Mouse (Mus musculus) hindbrain, embryonic 10.5 days (tissue): Measurements from ENCODE around the gene Eef1a2. TPM values are rescaled to one million over a fixed set of nuclear protein-coding genes. Genes with fewer than 3 reads are reported as not detected.
"Not testable (repeated sequence)": the region's sequence is repeated elsewhere in the genome, so short reads cannot be mapped to it uniquely, and the experiment has no call there.

Source experiments
- DNase-seq: peaks from one replicate; pipeline ENCODE4 v3.0.0-alpha.2; 2017; ENCODE audit warnings: low spot score
- H3K27ac ChIP-seq: fragments of 300-500 bp; sonication (generic); 2 replicates; pipeline ENCODE4 v1.5.1; 2016; ENCODE audit warnings: mild to moderate bottlenecking, moderate library complexity
- H3K27me3 ChIP-seq: fragments of 300-500 bp; sonication (generic); 2 replicates; pipeline ENCODE4 v1.6.1; 2016; ENCODE audit warnings: mild to moderate bottlenecking; ENCODE audit not compliant: poor library complexity, insufficient read depth, severe bottlenecking
- H3K36me3 ChIP-seq: fragments of 300-500 bp; sonication (generic); 2 replicates; pipeline ENCODE4 v1.6.1; 2016; ENCODE audit warnings: mild to moderate bottlenecking, moderate library complexity
- H3K4me1 ChIP-seq: fragments of 300-500 bp; sonication (generic); replicated peaks from 2 replicates; pipeline ENCODE4 v1.6.1; 2016; ENCODE audit warnings: mild to moderate bottlenecking
- H3K4me3 ChIP-seq: fragments of 300-500 bp; sonication (generic); 2 replicates; pipeline ENCODE4 v1.5.1; 2016; ENCODE audit warnings: mild to moderate bottlenecking, moderate library complexity
- H3K9me3 ChIP-seq: fragments of 300-500 bp; sonication (generic); 2 replicates; pipeline ENCODE4 v1.6.1; 2016; ENCODE audit warnings: mild to moderate bottlenecking, moderate library complexity
- WGBS: fragments of 180-500 bp; shearing (Covaris S2); methylation state at CpG from one replicate; pipeline ENCODE4 v1.1.7; 2016; 5-methylcytosine and 5-hydroxymethylcytosine counted together
- polyA plus RNA-seq: library from polyadenylated mRNA; unstranded; fragments of >200 nt; fragmentation: Nextera tagmentation; extraction: Ambion mirVana; gene quantifications from 2 replicates; pipeline ENCODE4 v1.2.1, GENCODE M21; 2016

The Eef1a2 gene
- 0.47 TPM in 1 of 2 replicates, not detected in the other for polyA plus RNA-seq

- no peaks in the 10 kb centered on the region for H3K36me3 ChIP-seq
- peak; percentile 20 for DNase-seq
- WGBS: 3% methylated on average over 55 of the region's 55 CpGs
- H3K4me3 ChIP-seq: peak within 1 kb of the TSS; percentile 54
- peaks cover 73% of the 10 kb centered on the region for H3K27me3 ChIP-seq
- no peaks in the 10 kb centered on the region for H3K9me3 ChIP-seq
- H3K4me1 ChIP-seq: peaks cover 34% of the 10 kb centered on the region
- peak within 1 kb of the TSS; percentile 70 for H3K27ac ChIP-seq
These were observed at the start of gene Eef1a2 for GRCm38 (mm10) chr2:181156248-181157121. Gene Eef1a2 (minus strand): TSS chr2:181157014.

- 77% methylated on average over 9 of the region's 9 CpGs for WGBS
- DNase-seq: no peak
- H3K36me3 ChIP-seq: no peaks in the 10 kb centered on the region
- H3K4me1 ChIP-seq: no peaks in the 10 kb centered on the region
- peaks cover 25% of the 10 kb centered on the region for H3K27me3 ChIP-seq
- no peak overlapping the region for H3K4me3 ChIP-seq
- no peak overlapping the region for H3K27ac ChIP-seq
- H3K9me3 ChIP-seq: no peaks in the 10 kb centered on the region
These were observed 49.3 kb upstream of the Eef1a2 start for GRCm38 (mm10) chr2:181206118-181206517.

GRCm38 (mm10) chr2:181205678-181206077, 48.9 kb upstream of the Eef1a2 start:
- no peaks in the 10 kb centered on the region for H3K36me3 ChIP-seq
- H3K9me3 ChIP-seq: no peaks in the 10 kb centered on the region
- H3K27me3 ChIP-seq: peaks cover 21% of the 10 kb centered on the region
- 89% methylated on average over 5 of the region's 5 CpGs for WGBS
- no peak overlapping the region for H3K27ac ChIP-seq
- no peaks in the 10 kb centered on the region for H3K4me1 ChIP-seq
- H3K4me3 ChIP-seq: no peak overlapping the region
- DNase-seq: no peak

GRCm38 (mm10) chr2:181202886-181203285, 46.1 kb upstream of the Eef1a2 start:
- Histone ChIP-seq H3K4me3 (no peak overlapping the region), H3K27ac (no peak overlapping the region), H3K27me3 (peaks cover 5% of the 10 kb centered on the region; the same call in 1 of the 2 replicates), H3K9me3 (no peaks in the 10 kb centered on the region), H3K36me3 (no peaks in the 10 kb centered on the region), H3K4me1 (no peaks in the 10 kb centered on the region)
- 86% methylated on average over 6 of the region's 6 CpGs for WGBS
- DNase-seq: no peak

- H3K4me3 ChIP-seq: no peak within 1 kb of the TSS
- no peaks in the 10 kb centered on the region for H3K9me3 ChIP-seq
- H3K27me3 ChIP-seq: 0 out of 2 replicates have a peak, but pooled peaks cover under 1% of the 10 kb centered on the region
- no peaks in the 10 kb centered on the region for H3K4me1 ChIP-seq
- H3K27ac ChIP-seq: no peak within 1 kb of the TSS
- WGBS: 88% methylated on average over 3 of the region's 3 CpGs
- no peaks in the 10 kb centered on the region for H3K36me3 ChIP-seq
- no peak for DNase-seq
These were observed 45.6 kb upstream of the Eef1a2 start, which contains the start of gene Ptk6 for GRCm38 (mm10) chr2:181202422-181202821. Gene Ptk6 (minus strand): TSS chr2:181202789.

GRCm38 (mm10) chr2:181201606-181202005, 44.8 kb upstream of the Eef1a2 start:
- Histone ChIP-seq H3K27me3 (no peaks in the 10 kb centered on the region), H3K4me3 (no peak overlapping the region), H3K9me3 (no peaks in the 10 kb centered on the region), H3K36me3 (no peaks in the 10 kb centered on the region), H3K4me1 (no peaks in the 10 kb centered on the region), H3K27ac (no peak overlapping the region)
- DNase-seq: no peak
- WGBS: 83% methylated on average over 3 of the region's 3 CpGs

- no peak overlapping the region for H3K27ac ChIP-seq
- H3K4me3 ChIP-seq: no peak overlapping the region
- 90% methylated on average over 4 of the region's 4 CpGs for WGBS
- no peaks in the 10 kb centered on the region for H3K36me3 ChIP-seq
- no peaks in the 10 kb centered on the region for H3K4me1 ChIP-seq
- DNase-seq: no peak
- H3K27me3 ChIP-seq: 0 out of 2 replicates have a peak, but pooled peaks cover 4% of the 10 kb centered on the region
- no peaks in the 10 kb centered on the region for H3K9me3 ChIP-seq
These were observed 40.0 kb upstream of the Eef1a2 start for GRCm38 (mm10) chr2:181196628-181197300.

GRCm38 (mm10) chr2:181193044-181193443, 36.2 kb upstream of the Eef1a2 start:
- peaks cover 17% of the 10 kb centered on the region for H3K36me3 ChIP-seq
- no peak overlapping the region for H3K27ac ChIP-seq
- no peak overlapping the region for H3K4me3 ChIP-seq
- peaks cover 9% of the 10 kb centered on the region for H3K4me1 ChIP-seq
- no peak for DNase-seq
- H3K9me3 ChIP-seq: no peaks in the 10 kb centered on the region
- 73% methylated on average over 3 of the region's 3 CpGs for WGBS
- 0 out of 2 replicates have a peak, but pooled peaks cover 4% of the 10 kb centered on the region for H3K27me3 ChIP-seq

- H3K27me3 ChIP-seq: 0 out of 2 replicates have a peak, but pooled peaks cover 4% of the 10 kb centered on the region
- H3K9me3 ChIP-seq: no peaks in the 10 kb centered on the region
- H3K27ac ChIP-seq: no peak overlapping the region
- peaks cover 17% of the 10 kb centered on the region for H3K36me3 ChIP-seq
- 59% methylated on average over 4 of the region's 4 CpGs for WGBS
- peaks cover 12% of the 10 kb centered on the region for H3K4me1 ChIP-seq
- no peak for DNase-seq
- H3K4me3 ChIP-seq: no peak overlapping the region
These were observed 35.1 kb upstream of the Eef1a2 start for GRCm38 (mm10) chr2:181191936-181192335.

- H3K4me3 ChIP-seq, H3K27me3 ChIP-seq, H3K9me3 ChIP-seq, H3K27ac ChIP-seq, DNase-seq: not testable (repeated sequence)
- Histone ChIP-seq H3K4me1 (peaks cover 14% of the 10 kb centered on the region), H3K36me3 (peaks cover 17% of the 10 kb centered on the region)
- WGBS: 68% methylated on average over 4 of the region's 4 CpGs
These were observed 34.6 kb upstream of the Eef1a2 start for GRCm38 (mm10) chr2:181191385-181191784.

GRCm38 (mm10) chr2:181189321-181189720, 32.5 kb upstream of the Eef1a2 start:
- no peak for DNase-seq
- Histone ChIP-seq H3K36me3 (peaks cover 17% of the 10 kb centered on the region), H3K27me3 (no peaks in the 10 kb centered on the region), H3K4me3 (peak overlapping the region; percentile 78; the same call in 1 of the 2 replicates), H3K9me3 (no peaks in the 10 kb centered on the region), H3K4me1 (peaks cover 16% of the 10 kb centered on the region), H3K27ac (no peak overlapping the region)
- 89% methylated on average over 1 of the region's 1 CpGs for WGBS

- peak overlapping the region; percentile 99 for H3K27ac ChIP-seq
- DNase-seq: no peak
- peak overlapping the region; percentile 78 for H3K4me3 ChIP-seq
- peaks cover 16% of the 10 kb centered on the region for H3K4me1 ChIP-seq
- 65% methylated on average over 2 of the region's 2 CpGs for whole genome bisulfite sequencing
- peaks cover 17% of the 10 kb centered on the region for H3K36me3 ChIP-seq
- H3K27me3 ChIP-seq: no peaks in the 10 kb centered on the region
- H3K9me3 ChIP-seq: no peaks in the 10 kb centered on the region
These were observed 31.9 kb upstream of the Eef1a2 start for GRCm38 (mm10) chr2:181188681-181189080.
